Mouse (Mus musculus): ENCODE results near the gene Skiv2l. TPM values are rescaled to one million over a fixed set of nuclear protein-coding genes. Genes with fewer than 3 reads are reported as not detected.

Skiv2l gene
- total and polyA plus RNA-seq, 3 experiments, result 22.0 to 50.5 (median 35.2) TPM

Other genes starting within 250 kb of the Skiv2l start
Only the 20 nearest of the 37 such genes appear.
- 0.13 TPM in 1 of 2 replicates, not detected in the other for gene C4b, start 106.3 kb downstream of the Skiv2l start, total RNA-seq (2012; rRNA removed)
- gene C4b, start 106.3 kb downstream of the Skiv2l start, total RNA-seq (2014; rRNA removed), result not detected in 2 replicates
- not detected in 2 replicates for gene C4b, start 106.3 kb downstream of the Skiv2l start, polyA plus RNA-seq (2012; ENCODE audit: insufficient read length, low read depth)
- gene Cyp21a1, start 45.6 kb downstream of the Skiv2l start, total RNA-seq (2012; rRNA removed), result not detected in 2 replicates
- not detected in 2 replicates for gene Cyp21a1, start 45.6 kb downstream of the Skiv2l start, total RNA-seq (2014; rRNA removed)
- not detected in 2 replicates for gene Cyp21a1, start 45.6 kb downstream of the Skiv2l start, polyA plus RNA-seq (2012; ENCODE audit: insufficient read length, low read depth)
- gene Stk19, start 13.3 kb downstream of the Skiv2l start, total RNA-seq (2012; rRNA removed), result 27.7 and 32.9 TPM in 2 replicates
- 21.2 and 22.6 TPM in 2 replicates for gene Stk19, start 13.3 kb downstream of the Skiv2l start, total RNA-seq (2014; rRNA removed)
- 37.1 and 41.3 TPM in 2 replicates for gene Stk19, start 13.3 kb downstream of the Skiv2l start, polyA plus RNA-seq (2012; ENCODE audit: insufficient read length, low read depth)
- gene Dxo, start 13.2 kb downstream of the Skiv2l start, total RNA-seq (2012; rRNA removed), result 16.3 and 17.2 TPM in 2 replicates
- gene Dxo, start 13.2 kb downstream of the Skiv2l start, total RNA-seq (2014; rRNA removed), result 6.3 and 10.0 TPM in 2 replicates
- gene Dxo, start 13.2 kb downstream of the Skiv2l start, polyA plus RNA-seq (2012; ENCODE audit: insufficient read length, low read depth), result 26.9 and 31.6 TPM in 2 replicates
- 55.6 and 60.0 TPM in 2 replicates for gene Nelfe, start 181 bp upstream of the Skiv2l start, total RNA-seq (2012; rRNA removed)
- 38.7 and 39.6 TPM in 2 replicates for gene Nelfe, start 181 bp upstream of the Skiv2l start, total RNA-seq (2014; rRNA removed)
- gene Nelfe, start 181 bp upstream of the Skiv2l start, polyA plus RNA-seq (2012; ENCODE audit: insufficient read length, low read depth), result 159 and 177 TPM in 2 replicates
- 0.25 and 0.34 TPM in 2 replicates for gene Cfb, start 12.3 kb upstream of the Skiv2l start, total RNA-seq (2012; rRNA removed)
- not detected in 2 replicates for gene Cfb, start 12.3 kb upstream of the Skiv2l start, total RNA-seq (2014; rRNA removed)
- gene Cfb, start 12.3 kb upstream of the Skiv2l start, polyA plus RNA-seq (2012; ENCODE audit: insufficient read length, low read depth), result 3.4 and 5.9 TPM in 2 replicates
- 6.9 and 9.3 TPM in 2 replicates for gene Zbtb12, start 29.3 kb upstream of the Skiv2l start, total RNA-seq (2012; rRNA removed)
- gene Zbtb12, start 29.3 kb upstream of the Skiv2l start, total RNA-seq (2014; rRNA removed), result 2.2 and 2.4 TPM in 2 replicates
- gene Zbtb12, start 29.3 kb upstream of the Skiv2l start, polyA plus RNA-seq (2012; ENCODE audit: insufficient read length, low read depth), result 8.0 and 8.5 TPM in 2 replicates
- not detected in 2 replicates for gene Gm20547, start 31.8 kb upstream of the Skiv2l start, total RNA-seq (2012; rRNA removed)
- not detected in 2 replicates for gene Gm20547, start 31.8 kb upstream of the Skiv2l start, total RNA-seq (2014; rRNA removed)
- not detected in 2 replicates for gene Gm20547, start 31.8 kb upstream of the Skiv2l start, polyA plus RNA-seq (2012; ENCODE audit: insufficient read length, low read depth)
- gene C2, start 48.1 kb upstream of the Skiv2l start, total RNA-seq (2012; rRNA removed), result 2.3 and 3.1 TPM in 2 replicates
- gene C2, start 48.1 kb upstream of the Skiv2l start, total RNA-seq (2014; rRNA removed), result 0.69 and 1.3 TPM in 2 replicates
- gene C2, start 48.1 kb upstream of the Skiv2l start, polyA plus RNA-seq (2012; ENCODE audit: insufficient read length, low read depth), result 4.3 and 6.6 TPM in 2 replicates
- gene Ehmt2, start 48.3 kb upstream of the Skiv2l start, total RNA-seq (2012; rRNA removed), result 118 and 150 TPM in 2 replicates
- gene Ehmt2, start 48.3 kb upstream of the Skiv2l start, total RNA-seq (2014; rRNA removed), result 68.7 and 73.5 TPM in 2 replicates
- 100 and 113 TPM in 2 replicates for gene Ehmt2, start 48.3 kb upstream of the Skiv2l start, polyA plus RNA-seq (2012; ENCODE audit: insufficient read length, low read depth)
- 0.38 and 0.55 TPM in 2 replicates for gene Slc44a4, start 64.3 kb upstream of the Skiv2l start, total RNA-seq (2012; rRNA removed)
- 0.62 and 0.66 TPM in 2 replicates for gene Slc44a4, start 64.3 kb upstream of the Skiv2l start, total RNA-seq (2014; rRNA removed)
- gene Slc44a4, start 64.3 kb upstream of the Skiv2l start, polyA plus RNA-seq (2012; ENCODE audit: insufficient read length, low read depth), result 1.1 and 1.4 TPM in 2 replicates
- 27.5 and 31.2 TPM in 2 replicates for gene Neu1, start 81.0 kb upstream of the Skiv2l start, total RNA-seq (2012; rRNA removed)
- gene Neu1, start 81.0 kb upstream of the Skiv2l start, total RNA-seq (2014; rRNA removed), result 28.8 and 32.0 TPM in 2 replicates
- gene Neu1, start 81.0 kb upstream of the Skiv2l start, polyA plus RNA-seq (2012; ENCODE audit: insufficient read length, low read depth), result 31.9 and 35.4 TPM in 2 replicates
- gene Hspa1b, start 109.0 kb upstream of the Skiv2l start, total RNA-seq (2012; rRNA removed), result 0.08 and 0.25 TPM in 2 replicates
- 0.15 and 0.30 TPM in 2 replicates for gene Hspa1b, start 109.0 kb upstream of the Skiv2l start, total RNA-seq (2014; rRNA removed)
- gene Hspa1b, start 109.0 kb upstream of the Skiv2l start, polyA plus RNA-seq (2012; ENCODE audit: insufficient read length, low read depth), result 0.15 TPM in 1 of 2 replicates, not detected in the other
- gene Gm20481, start 119.7 kb upstream of the Skiv2l start, total RNA-seq (2012; rRNA removed), result not detected in 2 replicates
- not detected in 2 replicates for gene Gm20481, start 119.7 kb upstream of the Skiv2l start, total RNA-seq (2014; rRNA removed)
- not detected in 2 replicates for gene Gm20481, start 119.7 kb upstream of the Skiv2l start, polyA plus RNA-seq (2012; ENCODE audit: insufficient read length, low read depth)
- gene Hspa1a, start 121.9 kb upstream of the Skiv2l start, total RNA-seq (2012; rRNA removed), result not detected in 2 replicates
- not detected in 2 replicates for gene Hspa1a, start 121.9 kb upstream of the Skiv2l start, total RNA-seq (2014; rRNA removed)
- not detected in 2 replicates for gene Hspa1a, start 121.9 kb upstream of the Skiv2l start, polyA plus RNA-seq (2012; ENCODE audit: insufficient read length, low read depth)
- gene Hspa1l, start 122.5 kb upstream of the Skiv2l start, total RNA-seq (2012; rRNA removed), result 0.30 and 0.38 TPM in 2 replicates
- gene Hspa1l, start 122.5 kb upstream of the Skiv2l start, total RNA-seq (2014; rRNA removed), result not detected in 2 replicates
- 1.1 and 1.4 TPM in 2 replicates for gene Hspa1l, start 122.5 kb upstream of the Skiv2l start, polyA plus RNA-seq (2012; ENCODE audit: insufficient read length, low read depth)
- 104 and 120 TPM in 2 replicates for gene Lsm2, start 131.7 kb upstream of the Skiv2l start, total RNA-seq (2012; rRNA removed)
- gene Lsm2, start 131.7 kb upstream of the Skiv2l start, total RNA-seq (2014; rRNA removed), result 134 and 135 TPM in 2 replicates
- 274 and 345 TPM in 2 replicates for gene Lsm2, start 131.7 kb upstream of the Skiv2l start, polyA plus RNA-seq (2012; ENCODE audit: insufficient read length, low read depth)
- gene Vars, start 150.8 kb upstream of the Skiv2l start, total RNA-seq (2012; rRNA removed), result 238 and 277 TPM in 2 replicates
- gene Vars, start 150.8 kb upstream of the Skiv2l start, total RNA-seq (2014; rRNA removed), result 90.3 and 97.4 TPM in 2 replicates
- gene Vars, start 150.8 kb upstream of the Skiv2l start, polyA plus RNA-seq (2012; ENCODE audit: insufficient read length, low read depth), result 253 and 280 TPM in 2 replicates
- 0.42 and 0.46 TPM in 2 replicates for gene Vwa7, start 166.4 kb upstream of the Skiv2l start, total RNA-seq (2012; rRNA removed)
- gene Vwa7, start 166.4 kb upstream of the Skiv2l start, total RNA-seq (2014; rRNA removed), result 0.07 TPM in 1 of 2 replicates, not detected in the other
- 0.94 and 1.2 TPM in 2 replicates for gene Vwa7, start 166.4 kb upstream of the Skiv2l start, polyA plus RNA-seq (2012; ENCODE audit: insufficient read length, low read depth)
- 94.1 and 124 TPM in 2 replicates for gene Sapcd1, start 177.8 kb upstream of the Skiv2l start, total RNA-seq (2012; rRNA removed)
- 130 and 142 TPM in 2 replicates for gene Sapcd1, start 177.8 kb upstream of the Skiv2l start, total RNA-seq (2014; rRNA removed)
- 94.4 and 105 TPM in 2 replicates for gene Sapcd1, start 177.8 kb upstream of the Skiv2l start, polyA plus RNA-seq (2012; ENCODE audit: insufficient read length, low read depth)